Mouse (Mus musculus): Measurements from ENCODE around the gene Tmem98.

Gene Tmem98

GRCm38 (mm10) chr11:80791677-80792432 is 18.1 kb upstream of the Tmem98 start:
- no peak for DNase-seq (ENCODE audit: extremely low spot score)

GRCm38 (mm10) chr11:80793386-80793785 is 16.6 kb upstream of the Tmem98 start:
- no peak for DNase-seq (ENCODE audit: extremely low spot score)

- no peak for DNase-seq (ENCODE audit: extremely low spot score)
Measured at GRCm38 (mm10) chr11:80794290-80794689, 15.7 kb upstream of the Tmem98 start.

- no peak for DNase-seq (ENCODE audit: extremely low spot score)
Measured at GRCm38 (mm10) chr11:80795431-80795830, 14.5 kb upstream of the Tmem98 start.

- DNase-seq (ENCODE audit: extremely low spot score), result no peak
Measured at GRCm38 (mm10) chr11:80799979-80800378, 10.0 kb upstream of the Tmem98 start.

- no peak for DNase-seq (ENCODE audit: extremely low spot score)
Measured at GRCm38 (mm10) chr11:80802706-80803105, 7.3 kb upstream of the Tmem98 start.

- DNase-seq (ENCODE audit: extremely low spot score), result peak; percentile 14
Measured at GRCm38 (mm10) chr11:80808551-80809070, 1.4 kb upstream of the Tmem98 start.

GRCm38 (mm10) chr11:80809666-80809992 is 346 bp upstream of the Tmem98 start:
- DNase-seq (ENCODE audit: extremely low spot score), result peak; percentile 70

GRCm38 (mm10) chr11:80811156-80811555 is 1.2 kb downstream of the Tmem98 start:
- DNase-seq (ENCODE audit: extremely low spot score), result no peak

- no peak for DNase-seq (ENCODE audit: extremely low spot score)
Measured at GRCm38 (mm10) chr11:80815354-80815753, 5.4 kb downstream of the Tmem98 start.

GRCm38 (mm10) chr11:80818060-80818697 is 8.2 kb downstream of the Tmem98 start:
- DNase-seq (ENCODE audit: extremely low spot score), result peak; percentile 76

GRCm38 (mm10) chr11:80820085-80820484 is 10.1 kb downstream of the Tmem98 start:
- no peak for DNase-seq (ENCODE audit: extremely low spot score)

GRCm38 (mm10) chr11:80821296-80821695 is 11.3 kb downstream of the Tmem98 start:
- DNase-seq (ENCODE audit: extremely low spot score), result peak; percentile 40

- no peak for DNase-seq (ENCODE audit: extremely low spot score)
Measured at GRCm38 (mm10) chr11:80821794-80822193, 11.8 kb downstream of the Tmem98 start.

GRCm38 (mm10) chr11:80835395-80835794 is 25.4 kb downstream of the Tmem98 start:
- DNase-seq (ENCODE audit: extremely low spot score), result no peak

- DNase-seq (ENCODE audit: extremely low spot score), result no peak
Measured at GRCm38 (mm10) chr11:80835841-80836240, 25.9 kb downstream of the Tmem98 start.

- DNase-seq (ENCODE audit: extremely low spot score), result no peak
Measured at GRCm38 (mm10) chr11:80838724-80839123, 28.7 kb downstream of the Tmem98 start.

GRCm38 (mm10) chr11:80843435-80843834 is 33.5 kb downstream of the Tmem98 start:
- no peak for DNase-seq (ENCODE audit: extremely low spot score)

- no peak for DNase-seq (ENCODE audit: extremely low spot score)
Measured at GRCm38 (mm10) chr11:80845486-80845885, 35.5 kb downstream of the Tmem98 start.

- DNase-seq (ENCODE audit: extremely low spot score), result no peak
Measured at GRCm38 (mm10) chr11:80846115-80846514, 36.1 kb downstream of the Tmem98 start.

GRCm38 (mm10) chr11:80848131-80848530 is 38.2 kb downstream of the Tmem98 start:
- peak; percentile 22 for DNase-seq (ENCODE audit: extremely low spot score)

GRCm38 (mm10) chr11:80851859-80852258 is 41.9 kb downstream of the Tmem98 start:
- peak; percentile 37 for DNase-seq (ENCODE audit: extremely low spot score)

- DNase-seq (ENCODE audit: extremely low spot score), result no peak
Measured at GRCm38 (mm10) chr11:80853014-80853413, 43.0 kb downstream of the Tmem98 start.

Data from embryo, embryonic 9.5 days (tissue).